Comparison of ENCODE assay signal across 33 mouse cellular contexts in genomic region chr2:50106879-50107278, GRCm38 (mm10). TPM values are rescaled to one million over a fixed set of nuclear protein-coding genes. Genes with fewer than 3 reads are reported as not detected.
DNase-seq lines count a peak whose midpoint lies in the region; ATAC-seq and TF ChIP-seq lines count a peak whose summit lies in the region.
"Had no signal": no experiment of that assay in that cellular context is flagged by ENCODE, and none has a peak within 500 bp of the region (broad histone marks: within the 10 kb centered on the region; RNA-seq: fewer than 3 reads in every experiment).

No protein-coding gene starts in this region.

- H3K27me3 ChIP-seq in hindbrain, embryonic 14.5 days (ENCODE audit: control insufficient read depth, insufficient read depth, low read length) = no peaks in the 10 kb centered on the region
- no peaks in the 10 kb centered on the region; the same call in 1 of the 2 replicates for H3K27me3 ChIP-seq in kidney, adult 2 months (replicated peaks; ENCODE audit: control insufficient read depth, insufficient read depth, low read length)
- H3K27me3 ChIP-seq: embryonic facial prominence, embryonic 13.5 days; forebrain, embryonic 13.5 days; heart, embryonic 13.5 days; hindbrain, embryonic 12.5 days; intestine, embryonic 15.5 days had no signal

- H3K9ac ChIP-seq in hindbrain, embryonic 14.5 days = no peak overlapping the region
- H3K9ac ChIP-seq: embryonic facial prominence, embryonic 13.5 days; forebrain, embryonic 13.5 days; heart, embryonic 13.5 days; hindbrain, embryonic 12.5 days; intestine, embryonic 15.5 days had no signal

- no peak for TF ChIP-seq POLR2A in embryonic fibroblast, embryonic 13.5 days (IDR thresholded peaks at IDR 0.05; ENCODE audit: low read depth, low read length)
- no peak for TF ChIP-seq POLR2A in kidney, adult 2 months (IDR thresholded peaks at IDR 0.05; ENCODE audit: low read depth, low read length)

- no peaks in the 10 kb centered on the region for H3K36me3 ChIP-seq in hindbrain, embryonic 14.5 days (replicated peaks; ENCODE audit: control insufficient read depth, insufficient read depth)
- no peaks in the 10 kb centered on the region for H3K36me3 ChIP-seq in kidney, adult 2 months (ENCODE audit: control insufficient read depth, insufficient read depth, low read length)
- H3K36me3 ChIP-seq: embryonic facial prominence, embryonic 10.5 days; embryonic facial prominence, embryonic 13.5 days; forebrain, embryonic 10.5 days; heart, embryonic 10.5 days; heart, embryonic 13.5 days; hindbrain, embryonic 12.5 days; intestine, embryonic 15.5 days had no signal

- H3K4me1 ChIP-seq in embryonic fibroblast, embryonic 13.5 days (ENCODE audit: control insufficient read depth, insufficient read depth, low read length) = peaks cover 7% of the 10 kb centered on the region; the same call in 1 of the 2 replicates
- no peaks in the 10 kb centered on the region for H3K4me1 ChIP-seq in hindbrain, embryonic 14.5 days (replicated peaks; ENCODE audit: control insufficient read depth, insufficient read depth, low read length)
- H3K4me1 ChIP-seq in kidney, adult 2 months (ENCODE audit: control insufficient read depth, insufficient read depth, low read length) = no peaks in the 10 kb centered on the region; the same call in 1 of the 2 replicates

- peak; percentile 34 for DNase-seq in adrenal gland, adult 2 months
- DNase-seq in adrenal gland, adult 8-10 months = no peak
- DNase-seq in 3134 (ENCODE audit: extremely low read depth, insufficient read length, low spot score) (peak; percentile 53), 416B (ENCODE audit: low read depth) (peak; percentile 9)
- no peak for DNase-seq in hindbrain, embryonic 14.5 days (ENCODE audit: low spot score)
- no peak for DNase-seq in kidney, adult 2 months
- DNase-seq: B cell, adult 2 months; cerebellum, adult 11-12 months; cerebellum, adult 8-10 months; cerebellum, postnatal 10 days; cerebellum, postnatal 36 days; embryo, embryonic 11 days; gastrocnemius, adult 2 months; gastrocnemius, postnatal 14 days; heart, adult 18-20 months; heart, postnatal 14 days; heart, postnatal 4 days; kidney, adult 11 months; kidney, adult 9 months had no signal

- no peak overlapping the region for H3K4me2 ChIP-seq in hindbrain, embryonic 14.5 days (replicated peaks)
- H3K4me2 ChIP-seq: embryonic facial prominence, embryonic 13.5 days; forebrain, embryonic 13.5 days; heart, embryonic 13.5 days; hindbrain, embryonic 12.5 days; intestine, embryonic 15.5 days had no signal

- peak overlapping the region; percentile 36; the same call in 1 of the 2 replicates for H3K27ac ChIP-seq in embryonic fibroblast, embryonic 13.5 days (ENCODE audit: insufficient read depth, low read length)
- H3K27ac ChIP-seq in hindbrain, embryonic 14.5 days = no peak overlapping the region
- no peak overlapping the region for H3K27ac ChIP-seq in kidney, adult 2 months (ENCODE audit: insufficient read depth, low read depth, low read length)
- H3K27ac ChIP-seq: embryonic facial prominence, embryonic 10.5 days; embryonic facial prominence, embryonic 13.5 days; forebrain, embryonic 10.5 days; forebrain, embryonic 13.5 days; gastrocnemius, adult 2 months; heart, embryonic 10.5 days; heart, embryonic 13.5 days; hindbrain, embryonic 12.5 days; intestine, embryonic 15.5 days had no signal

- WGBS in hindbrain, embryonic 14.5 days = 69% methylated on average over 3 of the region's 3 CpGs
- 93% methylated on average over 3 of the region's 3 CpGs for WGBS in kidney, adult 2 months

- H3K9me3 ChIP-seq in hindbrain, embryonic 14.5 days (ENCODE audit: control insufficient read depth, low read length) = no peaks in the 10 kb centered on the region
- H3K9me3 ChIP-seq: embryonic facial prominence, embryonic 10.5 days; embryonic facial prominence, embryonic 13.5 days; forebrain, embryonic 10.5 days; forebrain, embryonic 13.5 days; heart, embryonic 10.5 days; heart, embryonic 13.5 days; hindbrain, embryonic 12.5 days; intestine, embryonic 15.5 days had no signal

- no peak overlapping the region for H3K4me3 ChIP-seq in embryonic fibroblast, embryonic 13.5 days (ENCODE audit: insufficient read depth, low read length)
- no peak overlapping the region for H3K4me3 ChIP-seq in hindbrain, embryonic 14.5 days (replicated peaks; ENCODE audit: low read length)
- H3K4me3 ChIP-seq in kidney, adult 2 months (ENCODE audit: insufficient read depth, low read depth, low read length) = no peak overlapping the region
- H3K4me3 ChIP-seq: embryonic facial prominence, embryonic 10.5 days; embryonic facial prominence, embryonic 13.5 days; forebrain, embryonic 10.5 days; forebrain, embryonic 13.5 days; gastrocnemius, adult 2 months; heart, embryonic 10.5 days; heart, embryonic 13.5 days; hindbrain, embryonic 12.5 days; intestine, embryonic 15.5 days had no signal

- ATAC-seq in hindbrain, embryonic 14.5 days (ENCODE audit: low FRiP score) = no peak
- ATAC-seq: activated CD4-positive, CD25-positive, alpha-beta regulatory T cell, adult 4 months; CD4-positive, CD25-positive, alpha-beta regulatory T cell, adult 4 months; forebrain, embryonic 13.5 days; forebrain, embryonic 16.5 days; hindbrain, embryonic 16.5 days; intestine, embryonic 15.5 days had no signal

- TF ChIP-seq CTCF in embryonic fibroblast, embryonic 13.5 days (IDR thresholded peaks at IDR 0.05; ENCODE audit: borderline replicate concordance, insufficient read depth, low read length) = no peak
- TF ChIP-seq CTCF in kidney, adult 2 months (conservative IDR thresholded peaks at IDR 0.05; ENCODE audit: insufficient read depth, insufficient read length, low read depth, low read length) = no peak

RNA-seq across cellular contexts. Expression of gene Lypd6, which starts 40.6 kb away (rescaled TPM):
- 10 to 100 TPM in 1 of 2 experiments, 1 to 10 TPM in 1; 7.3 to 26.6 TPM for total RNA-seq in adrenal gland, adult 2 months (2021)
- polyA plus RNA-seq in adrenal gland, adult 2 months (2012; rRNA removed) = 40.8 and 62.2 TPM in 2 replicates
- total RNA-seq in adrenal gland, adult 8-10 months (2022) = 10 to 100 TPM in 3 of 4 experiments, 1 to 10 TPM in 1; 8.9 to 19.9 (median 14.3) TPM
- polyA plus RNA-seq in embryonic fibroblast, embryonic 13.5 days (2011; ENCODE audit: insufficient read length, low read depth, missing spikeins) = 1.0 and 2.2 TPM in 2 replicates
- 10.7 and 14.6 TPM in 2 replicates for polyA plus RNA-seq in hindbrain, embryonic 14.5 days (2014; fragmentation: Nextera tagmentation; extraction: Ambion mirVana)
- polyA plus RNA-seq in kidney, adult 2 months (2012; rRNA removed) = 10.9 and 12.0 TPM in 2 replicates
- total RNA-seq: MEL had no signal
- polyA plus RNA-seq: activated CD4-positive, CD25-positive, alpha-beta regulatory T cell, adult 4 months; CD4-positive, CD25-positive, alpha-beta regulatory T cell, adult 4 months had no signal

Comparison
In these comparisons a context has a peak if more than half of its experiments do, and no peak if none do; other contexts are left out.
1. DNase-seq: peak in adrenal gland, adult 2 months (single experiment), 3134 (single experiment) and 416B (single experiment); none in adrenal gland, adult 8-10 months (single experiment), hindbrain, embryonic 14.5 days (single experiment) and kidney, adult 2 months (single experiment).